Mouse (Mus musculus): Measurements from ENCODE around the gene Gpatch8.
A peak's percentile ranks its signal among the peaks of the same experiment; 100 is the strongest.
"Not testable (repeated sequence)": the region's sequence is repeated elsewhere in the genome, so short reads cannot be mapped to it uniquely, and the experiment has no call there.

The Gpatch8 gene

DNA sequence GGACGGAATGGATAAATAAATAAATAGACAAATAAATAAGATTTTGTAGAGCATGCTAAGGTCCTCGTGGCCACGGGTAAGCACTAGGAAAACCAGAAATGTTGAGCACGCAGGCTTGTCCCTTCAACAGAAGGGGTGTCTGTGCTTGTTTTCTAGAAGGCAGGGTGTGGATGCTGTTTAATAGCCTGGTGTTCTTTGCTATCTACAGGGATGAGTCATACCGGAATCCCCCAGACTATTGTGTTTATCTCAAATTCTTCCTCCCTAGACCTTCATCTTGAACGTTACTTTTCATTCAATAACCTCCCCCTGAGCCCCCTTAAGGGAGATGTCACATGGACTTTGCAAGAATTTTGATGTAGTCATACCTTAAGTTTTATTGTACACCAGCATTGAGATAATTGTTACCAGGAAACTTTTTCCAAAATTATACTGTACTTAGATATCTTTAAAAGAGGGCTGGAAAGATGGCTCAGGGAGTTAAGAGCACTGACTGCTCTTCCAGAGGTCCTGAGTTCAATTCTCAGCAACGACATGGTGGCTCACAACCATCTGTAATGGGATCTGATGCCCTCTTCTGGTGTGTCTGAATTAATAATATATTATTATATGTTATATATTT, 12.7 kb upstream of the Gpatch8 start:
- DNase-seq: no peak

DNA sequence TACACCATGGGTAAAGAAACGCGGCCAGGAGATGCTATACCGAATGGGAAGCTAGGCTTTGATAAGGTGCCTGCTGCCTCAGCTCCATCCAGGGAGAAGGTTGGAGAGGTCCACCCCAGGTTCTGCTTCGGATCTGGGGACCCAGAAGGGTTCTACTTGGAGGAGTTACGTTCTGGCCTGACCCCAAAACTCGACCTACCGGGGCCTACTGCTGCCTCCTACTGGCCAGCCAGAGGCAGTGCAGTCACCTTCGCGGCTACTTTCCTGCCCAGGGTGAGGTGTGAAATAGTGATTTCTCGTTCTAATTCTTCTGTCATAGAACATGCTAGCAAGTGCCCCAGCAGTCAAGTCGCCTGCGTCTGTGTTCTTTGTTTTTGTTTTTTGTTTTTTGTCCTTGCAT, 12.0 kb upstream of the Gpatch8 start:
- DNase-seq: no peak

DNA sequence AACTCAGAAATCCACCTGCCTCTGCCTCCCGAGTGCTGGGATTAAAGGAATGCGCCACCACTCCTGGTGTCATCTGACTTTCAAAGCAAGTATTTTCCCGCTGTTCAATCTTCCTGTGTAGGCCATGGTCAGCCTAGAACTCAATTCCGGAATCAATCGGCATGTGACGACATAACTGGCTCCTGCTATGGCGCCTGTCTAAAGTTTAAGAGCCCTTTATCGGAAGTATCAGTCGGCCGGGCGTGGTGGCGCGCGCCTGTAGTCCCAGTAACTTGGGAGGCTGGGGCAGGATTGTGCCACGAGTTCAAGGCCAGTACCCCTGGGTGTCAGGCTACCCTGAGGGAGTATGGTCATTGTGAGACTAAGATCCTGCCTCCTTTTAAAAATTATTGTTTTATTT, 11.5 kb upstream of the Gpatch8 start:
- DNase-seq: no peak

DNA sequence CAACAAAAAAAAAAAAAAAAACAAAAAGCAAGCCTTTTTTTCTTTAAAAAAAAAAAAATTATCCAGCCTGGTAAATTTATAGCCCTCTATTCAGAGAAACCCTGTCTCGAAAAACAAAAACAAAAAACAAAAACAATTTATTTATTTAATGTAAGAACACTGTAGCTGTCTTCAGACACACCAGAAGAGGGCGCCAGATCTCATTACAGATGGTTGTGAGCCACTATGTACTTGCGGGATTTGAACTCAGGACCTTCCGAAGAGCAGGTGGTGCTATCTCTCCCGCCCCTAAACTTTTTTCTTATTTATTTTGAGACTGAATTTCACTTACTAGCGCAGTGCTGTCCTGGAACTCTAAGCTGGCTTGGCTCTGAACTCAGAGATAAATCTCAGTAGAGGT, 11.0 kb upstream of the Gpatch8 start:
- DNase-seq: no peak

DNA sequence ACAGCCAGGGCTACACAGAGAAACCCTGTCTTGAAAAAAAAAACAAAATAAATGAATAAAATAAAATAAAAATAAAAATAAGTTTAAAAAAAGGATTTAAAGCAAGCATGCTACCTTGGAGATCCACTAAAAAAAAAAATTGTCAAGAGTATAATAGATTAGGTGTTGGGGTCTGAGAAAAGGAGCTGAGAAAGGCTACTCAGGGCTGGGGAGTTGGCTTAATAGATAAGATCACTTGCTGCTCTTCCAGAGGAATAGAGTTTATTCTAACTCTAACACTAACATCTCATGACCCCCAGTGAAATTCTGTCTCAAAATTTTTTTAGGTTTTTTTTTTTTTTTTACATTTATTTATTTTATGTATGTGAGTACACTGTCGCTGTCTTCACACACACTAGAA, 10.1 kb upstream of the Gpatch8 start:
- DNase-seq: no peak

DNA sequence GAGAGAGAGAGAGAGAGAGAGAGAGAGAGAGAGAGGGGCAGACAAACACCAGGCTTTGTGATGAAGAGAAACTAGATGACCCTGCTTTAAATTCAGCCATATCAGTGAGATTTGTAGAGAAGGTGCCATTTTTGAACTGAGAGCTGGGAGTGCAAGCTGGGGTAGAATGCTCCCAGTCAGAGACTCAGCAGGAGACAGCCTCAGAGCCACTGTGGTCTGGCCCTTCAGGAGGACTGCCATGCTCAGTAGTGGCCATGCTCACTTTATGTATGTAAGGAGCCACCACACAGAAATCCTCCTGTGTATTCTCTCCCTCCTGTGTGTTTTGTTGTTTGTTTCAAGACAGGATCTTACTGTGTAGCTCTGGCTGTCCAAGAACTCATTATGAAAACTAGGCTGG, 9.5 kb upstream of the Gpatch8 start:
- DNase-seq: no peak

DNA sequence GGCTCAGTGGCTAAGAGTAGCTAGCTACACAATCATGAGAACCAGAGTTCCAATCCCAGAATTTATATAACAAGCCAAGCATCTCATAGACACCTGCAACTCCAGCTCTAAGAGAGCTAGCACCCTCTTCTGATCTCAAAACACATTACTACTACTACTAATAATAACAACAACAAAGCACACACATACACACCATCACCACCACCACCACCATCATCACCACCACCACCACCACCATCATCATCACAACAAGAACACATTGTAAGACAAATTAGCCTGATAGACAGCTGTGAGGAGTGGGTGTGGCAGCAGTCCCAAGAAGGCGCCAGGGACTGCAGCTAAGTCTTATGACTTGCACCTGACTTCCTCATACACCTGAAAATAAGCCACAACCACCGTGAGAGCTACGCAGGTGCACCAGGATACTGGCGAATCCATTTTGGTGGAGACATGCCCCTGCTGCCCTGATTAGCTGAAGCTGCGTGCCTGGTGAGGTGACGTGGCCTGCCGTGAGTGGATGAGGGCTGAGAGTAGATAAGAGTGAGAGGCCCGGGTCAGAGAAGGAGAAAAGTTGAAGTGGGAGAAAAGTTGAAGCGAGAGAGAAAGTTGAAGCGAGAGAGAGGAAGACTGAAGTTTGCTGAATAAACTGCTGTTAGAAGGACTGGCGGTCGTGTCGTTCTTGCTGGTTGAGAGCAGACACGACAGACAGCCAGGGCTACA, 8.9 kb upstream of the Gpatch8 start:
- DNase-seq: not testable (repeated sequence)

DNA sequence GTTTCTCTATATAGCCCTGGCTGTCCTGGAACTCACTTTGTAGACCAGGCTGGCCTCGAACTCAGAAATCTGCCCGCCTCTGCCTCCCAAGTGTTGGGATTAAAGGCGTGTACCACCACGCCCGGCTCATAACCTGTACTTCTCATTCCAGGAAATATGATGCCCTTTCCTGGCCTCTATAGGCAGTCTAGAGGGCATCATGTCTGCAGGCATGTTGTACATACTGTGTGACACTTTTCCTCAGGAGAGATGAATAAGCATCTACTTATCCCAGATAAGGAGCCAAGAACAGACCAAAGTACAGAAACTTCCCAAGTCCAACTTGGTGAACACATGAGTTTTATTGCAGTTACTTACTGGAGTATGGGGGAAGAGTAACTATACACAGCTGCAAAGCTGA, 2.5 kb upstream of the Gpatch8 start:
- no peak for DNase-seq

DNA sequence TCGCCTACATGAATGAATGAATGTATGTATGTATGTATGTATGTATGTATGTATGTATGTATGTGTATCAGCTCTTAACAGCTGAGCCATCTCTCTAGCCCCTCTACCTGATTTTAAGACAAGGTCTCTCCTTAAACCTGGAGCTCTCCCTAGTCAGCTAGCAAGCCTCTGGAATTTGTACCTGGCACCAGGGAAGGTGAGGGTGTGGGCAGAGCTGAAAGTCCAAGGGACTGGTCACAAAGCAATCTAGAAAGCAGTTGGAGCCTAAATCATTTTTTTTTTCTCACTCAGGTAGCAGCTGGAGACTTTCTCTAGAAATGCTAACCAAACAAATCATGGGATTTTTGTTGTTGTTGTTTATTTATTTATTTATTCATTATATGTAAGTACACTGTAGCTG, 1.2 kb upstream of the Gpatch8 start:
- DNase-seq: no peak

DNA sequence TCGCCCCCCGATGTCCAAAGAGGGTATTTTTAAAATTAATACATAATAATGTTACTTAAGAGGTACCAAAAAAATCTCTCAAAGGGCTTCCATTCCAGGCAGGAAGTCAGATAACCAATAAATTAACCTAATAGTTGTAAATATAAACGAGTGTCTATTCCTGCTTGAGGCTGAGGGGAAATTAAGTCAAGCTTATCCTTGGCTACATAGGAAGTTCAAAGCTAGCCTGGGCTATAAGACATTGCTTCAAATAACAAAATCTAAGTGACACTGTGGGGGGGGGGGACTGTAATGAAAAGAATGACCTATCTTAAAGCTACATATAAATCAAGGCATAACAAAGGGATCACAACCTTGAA, 503 bp upstream of the Gpatch8 start:
- DNase-seq: no peak

DNA sequence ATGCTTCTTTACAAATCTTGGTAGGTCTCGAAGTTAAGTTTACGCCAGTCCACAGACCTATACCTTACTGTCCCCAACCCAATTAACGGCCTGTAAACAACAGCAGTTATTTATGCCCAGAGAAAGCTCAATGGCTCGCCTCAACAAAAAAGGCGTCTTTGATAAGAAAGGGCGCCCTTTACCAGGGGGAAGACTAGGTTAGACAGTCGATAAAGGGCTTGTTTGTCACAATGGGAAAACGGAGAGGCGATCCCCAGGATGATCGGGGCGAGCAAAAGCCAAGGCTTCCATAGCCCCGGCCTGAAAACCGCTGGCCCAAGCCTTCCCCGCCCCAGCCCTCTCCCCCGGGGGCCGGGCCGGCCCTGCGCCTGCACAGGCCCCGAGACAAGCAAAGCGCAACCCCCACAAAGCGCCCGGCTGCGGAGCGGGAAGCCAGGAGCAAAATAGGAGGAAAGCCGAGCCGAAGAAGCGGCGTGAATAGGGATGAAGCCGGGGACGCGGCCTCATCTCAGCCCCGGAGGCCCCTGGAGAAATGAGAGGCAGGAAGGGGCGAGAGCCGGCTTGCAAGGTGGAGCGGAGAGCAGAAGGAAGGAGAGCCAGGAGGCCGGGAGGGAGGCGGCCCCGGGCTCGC, 677 bp downstream of the Gpatch8 start:
- DNase-seq: no peak

DNA sequence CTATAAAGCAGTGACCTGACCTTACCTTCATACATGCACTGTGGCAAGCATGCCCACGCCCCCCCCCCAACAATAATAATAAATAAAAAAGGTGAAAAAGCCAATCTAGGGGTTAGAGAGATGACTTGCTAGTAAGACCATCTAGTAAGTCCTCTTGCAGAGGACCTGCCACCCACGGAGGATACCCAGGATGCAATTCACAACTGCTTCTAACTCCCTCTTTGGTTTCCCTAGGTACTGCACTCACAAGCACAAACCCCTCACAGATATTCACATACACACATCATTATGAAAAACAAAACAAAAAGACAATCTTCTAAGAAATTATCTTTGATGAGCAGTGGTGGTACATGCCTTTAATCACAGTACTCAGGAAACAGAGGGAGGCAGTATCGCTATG, 4.1 kb downstream of the Gpatch8 start:
- no peak for DNase-seq

DNA sequence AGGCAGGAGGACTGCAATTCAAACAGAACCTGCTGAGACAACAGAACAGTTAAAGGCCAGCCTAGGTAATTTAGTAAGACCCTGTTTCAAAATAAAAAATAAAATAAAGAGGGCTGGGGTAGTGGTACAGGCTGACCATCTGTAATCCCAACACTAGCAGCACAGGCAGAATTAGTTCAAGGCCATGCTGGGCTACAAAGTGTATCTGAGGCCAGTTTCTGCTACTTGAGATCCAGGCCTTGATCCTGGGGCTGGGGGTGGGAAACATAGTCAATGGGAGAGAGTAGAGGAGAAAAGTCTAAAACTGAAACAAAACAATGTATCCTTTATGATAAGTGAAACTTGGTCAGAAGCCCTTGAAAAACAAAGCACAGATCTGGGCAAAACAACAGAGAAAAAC, 5.0 kb downstream of the Gpatch8 start:
- DNase-seq: no peak

DNA sequence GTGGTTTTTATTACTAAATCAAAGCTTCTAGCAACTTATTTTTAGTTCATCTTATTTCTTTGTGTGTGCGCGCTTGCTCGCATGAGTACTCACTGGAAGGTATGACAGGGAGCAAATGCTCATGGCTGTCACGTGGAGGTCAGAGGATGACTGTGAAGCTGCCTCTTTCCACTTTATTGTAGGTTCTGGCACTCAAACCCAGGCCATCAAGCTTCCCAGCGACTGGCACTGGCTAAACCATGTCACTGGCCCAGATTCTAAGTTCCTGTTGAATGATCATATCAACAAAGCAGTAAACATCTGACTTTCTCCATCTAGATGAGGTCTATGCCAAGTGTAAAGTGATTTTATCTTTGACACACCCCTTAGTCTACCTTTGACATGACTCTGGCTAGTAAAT, 14.7 kb downstream of the Gpatch8 start:
- DNase-seq: no peak

DNA sequence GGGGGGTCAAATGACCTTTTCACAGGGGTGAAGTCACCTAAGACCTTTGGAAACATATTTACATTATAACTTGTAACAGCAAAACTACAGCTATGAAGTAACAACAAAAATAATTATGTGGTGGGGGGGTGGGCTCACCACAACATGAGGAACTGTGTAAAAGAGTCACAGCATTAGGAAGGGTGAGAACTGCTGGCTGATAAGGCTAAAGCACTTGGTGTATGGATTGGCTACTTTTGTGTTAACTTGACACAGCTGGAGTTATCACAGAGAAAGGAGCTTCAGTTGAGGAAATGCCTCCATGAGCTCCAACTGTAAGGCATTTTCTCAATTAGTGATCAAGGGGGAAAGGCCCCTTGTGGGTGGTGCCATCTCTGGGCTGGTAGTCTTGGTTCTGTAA, 15.9 kb downstream of the Gpatch8 start:
- not testable (repeated sequence) for DNase-seq

DNA sequence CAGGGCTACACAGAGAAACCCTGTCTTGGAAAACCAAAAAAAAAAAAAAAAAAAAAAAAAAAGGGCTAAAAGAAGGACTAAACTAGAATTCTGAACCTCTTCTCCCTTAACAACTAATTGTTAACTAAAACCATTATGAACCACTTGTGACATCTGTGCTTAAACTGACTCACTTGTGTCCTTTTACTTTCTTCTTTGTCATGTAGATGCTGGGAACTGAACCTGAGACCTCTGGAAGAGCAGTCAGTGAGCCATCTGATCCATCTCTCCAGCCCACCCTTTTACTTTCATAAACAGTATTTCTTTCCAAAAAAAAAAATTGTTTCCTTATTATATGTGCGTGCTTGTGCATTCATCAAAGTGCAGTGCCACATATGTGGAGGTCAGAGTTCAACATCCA, 16.5 kb downstream of the Gpatch8 start:
- no peak for DNase-seq

DNA sequence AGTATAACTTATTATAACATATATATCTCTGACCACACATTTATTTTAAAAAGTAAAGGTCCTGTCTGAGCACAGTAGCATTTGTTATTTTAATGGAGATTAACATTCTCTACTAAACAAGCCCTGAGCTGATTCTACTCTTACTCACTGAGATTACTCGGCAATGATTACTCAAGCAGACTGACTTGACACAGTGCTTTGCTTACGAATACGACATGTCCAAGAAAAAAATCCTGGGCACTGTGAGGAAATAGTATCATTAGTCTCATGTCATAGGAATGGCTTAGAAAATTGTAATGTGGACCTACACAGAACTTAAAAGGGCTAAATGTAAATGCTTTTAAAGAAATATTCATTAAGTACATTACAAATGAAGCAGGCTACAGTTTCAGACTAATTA, 20.0 kb downstream of the Gpatch8 start:
- no peak for DNase-seq

DNA sequence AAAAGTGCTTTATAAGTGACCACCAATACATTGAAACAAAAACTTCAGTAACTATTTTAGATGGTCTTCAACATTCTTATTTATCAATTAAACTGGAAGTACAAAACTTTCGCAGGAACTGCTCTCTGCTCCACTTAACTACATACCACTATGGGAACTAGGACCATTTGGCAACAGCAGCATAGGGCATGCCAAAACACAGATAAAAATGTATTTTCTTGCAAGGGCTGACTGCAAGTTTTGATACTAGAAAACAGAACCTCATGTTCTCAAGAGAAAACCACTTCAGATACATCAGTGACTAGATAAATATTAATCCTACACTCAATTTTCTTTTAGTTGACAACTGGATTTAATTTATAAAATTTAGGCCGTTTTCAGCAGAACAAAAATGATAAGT, 22.1 kb downstream of the Gpatch8 start:
- no peak for DNase-seq

DNA sequence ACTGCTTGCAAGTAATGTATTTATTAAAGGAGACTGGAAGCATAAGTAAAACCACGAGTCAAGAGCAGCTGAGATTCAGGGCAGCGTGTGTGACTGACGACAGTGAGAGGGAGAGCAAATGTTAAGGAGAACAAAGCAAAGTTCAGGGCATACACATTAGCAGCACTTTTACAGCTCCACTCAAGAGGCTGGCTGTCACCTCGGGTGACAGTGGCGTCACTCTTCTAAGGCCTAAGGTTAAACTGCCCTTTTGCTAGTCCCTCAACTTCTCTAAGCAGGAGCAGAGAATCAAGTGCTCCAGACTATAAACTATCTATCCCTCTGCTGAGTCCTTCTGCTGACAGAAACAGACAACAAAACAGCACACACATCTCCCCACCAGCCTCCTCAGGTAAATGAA, 24.8 kb downstream of the Gpatch8 start:
- no peak for DNase-seq

DNA sequence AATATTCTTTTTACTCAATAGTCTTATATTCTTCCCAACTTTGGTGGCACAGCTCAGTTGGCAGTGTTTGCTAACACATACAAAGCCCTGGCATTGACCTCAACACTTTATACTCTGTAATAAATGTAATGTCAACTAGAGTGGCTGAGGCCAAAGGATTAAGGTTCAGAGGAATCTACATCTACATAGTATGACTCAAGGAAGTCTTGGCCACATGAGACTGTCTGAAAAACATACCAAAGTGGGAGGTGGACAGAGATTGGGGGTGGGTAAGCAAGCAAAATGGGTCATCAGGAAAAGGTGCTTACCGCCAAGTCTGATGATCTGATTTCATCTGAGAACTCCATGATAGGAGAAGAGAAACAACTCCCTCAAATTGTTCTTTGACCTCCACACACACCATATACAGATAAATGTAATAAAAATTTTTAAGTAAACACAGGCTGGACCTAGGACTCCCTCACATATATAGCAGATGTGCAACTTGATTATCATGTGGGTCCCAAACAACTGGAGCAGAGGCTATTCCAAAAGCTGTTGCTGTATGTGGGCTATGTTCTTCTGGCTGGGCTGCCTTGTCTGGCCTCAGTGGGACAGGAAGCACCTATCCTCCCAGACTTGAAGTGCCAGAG, 41.3 kb downstream of the Gpatch8 start:
- DNase-seq: no peak

DNA sequence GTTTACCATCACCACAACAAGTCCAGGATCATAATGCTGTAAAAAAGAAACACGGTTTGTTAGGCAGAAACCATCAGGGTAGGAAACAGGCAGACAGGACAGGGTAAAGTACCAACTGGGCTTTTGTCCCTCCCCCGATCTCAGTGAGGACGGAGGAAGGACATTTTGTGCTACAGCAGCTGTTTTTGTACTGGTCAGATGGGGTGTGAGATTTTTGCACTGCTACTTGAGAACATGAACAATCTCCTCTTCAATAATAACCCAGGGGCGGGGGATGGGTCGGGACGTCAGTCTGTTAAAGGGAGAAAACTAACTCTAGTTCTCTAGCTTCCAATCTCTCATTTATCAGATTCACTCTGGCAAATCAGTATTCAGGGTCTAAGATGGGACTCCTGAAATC, 46.0 kb downstream of the Gpatch8 start:
- peak in 1 of 2 experiments; percentile 5 for DNase-seq

DNA sequence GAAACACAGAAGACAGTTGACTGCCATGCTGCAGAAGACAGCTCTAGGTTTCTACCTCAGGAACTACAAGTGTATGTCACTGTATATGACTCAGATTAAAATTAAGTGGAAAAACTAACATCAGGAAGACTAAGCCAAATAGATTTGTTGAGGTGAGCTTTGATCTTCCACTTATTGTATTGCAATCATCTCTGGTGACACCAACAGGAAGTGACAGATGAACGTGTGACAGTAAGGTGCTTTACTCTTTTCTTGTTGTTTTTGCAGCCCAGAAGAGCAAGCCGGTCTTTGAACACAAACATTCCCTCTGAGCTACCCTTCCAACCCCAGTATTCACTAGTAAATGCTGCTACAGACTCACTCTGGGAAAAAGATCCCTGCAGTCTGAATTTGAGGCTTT, 59.5 kb downstream of the Gpatch8 start:
- DNase-seq: no peak

DNA sequence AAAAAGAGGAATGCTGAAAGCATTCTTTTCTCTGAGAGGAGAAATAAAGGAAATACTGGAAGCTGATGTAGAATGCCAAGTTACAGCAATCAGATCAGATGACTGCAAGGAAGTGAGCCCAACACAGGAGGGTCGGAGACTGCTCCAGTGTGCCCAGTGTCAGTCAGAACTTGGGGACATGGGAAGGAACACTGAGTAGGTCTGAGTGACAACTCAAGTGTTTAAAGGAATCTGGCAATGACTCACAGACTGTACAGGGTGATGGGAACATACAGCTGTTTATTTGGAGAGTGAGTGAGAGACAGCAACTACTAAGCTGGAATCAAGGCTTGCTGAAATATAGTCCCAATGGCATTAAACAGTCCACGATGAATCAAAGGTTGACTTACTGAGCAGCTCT, 60.0 kb downstream of the Gpatch8 start:
- no peak for DNase-seq

DNA sequence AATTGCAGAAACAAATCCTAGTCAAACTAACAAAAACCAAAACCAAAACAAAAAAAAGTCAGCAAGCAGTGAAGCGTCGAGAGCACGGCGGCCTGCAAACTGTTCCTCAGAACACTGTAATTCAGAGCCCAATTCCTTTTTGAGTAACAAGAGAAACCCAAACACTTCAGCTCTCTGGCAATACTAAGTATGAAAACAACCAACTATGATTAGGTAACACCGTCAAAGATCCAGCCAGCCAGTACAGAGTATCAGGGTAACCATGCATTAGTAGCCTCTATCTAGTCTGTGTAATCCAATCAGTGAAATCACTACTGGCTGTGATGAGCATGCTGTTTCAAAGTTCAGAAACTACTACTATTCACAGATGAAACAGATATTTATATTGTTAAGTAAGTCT, 60.5 kb downstream of the Gpatch8 start:
- no peak for DNase-seq
